Mouse (Mus musculus): ENCODE measurements around the gene Olfr1052.
"Not testable (repeated sequence)": the region's sequence is repeated elsewhere in the genome, so short reads cannot be mapped to it uniquely, and the experiment has no call there.

Olfr1052 gene

DNA sequence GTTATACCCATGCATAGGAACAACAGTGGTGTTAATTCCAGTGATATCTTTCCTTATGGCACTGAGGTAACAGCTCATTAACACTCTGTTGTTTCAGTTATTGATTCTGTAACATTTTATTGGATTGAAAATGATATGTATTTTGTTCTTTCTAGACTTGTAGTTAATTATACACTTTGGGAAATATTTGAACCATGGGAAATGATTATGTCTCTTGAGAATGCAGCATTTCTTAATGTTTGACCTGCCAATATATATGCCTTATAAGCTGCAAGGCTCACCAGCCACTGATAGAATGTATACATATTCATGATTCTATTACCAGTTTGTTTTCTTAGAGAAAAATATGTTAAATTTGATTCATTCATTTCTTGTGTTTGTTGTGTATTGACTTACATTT is at the start of gene Olfr1052:
Gene Olfr1052 (plus strand): TSS at position 301 of the 400 bp plus-strand sequence.
- DNase-seq (ENCODE audit: low read depth), result no peak

- not testable (repeated sequence) for DNase-seq (ENCODE audit: low read depth)
These were observed 34.0 kb upstream of the Olfr1052 start, which contains the start of gene Olfr1049 for GRCm38 (mm10) chr2:86258228-86258627. Olfr1049 (minus strand) TSS chr2:86258328.

GRCm38 (mm10) chr2:86278988-86279387 is 13.3 kb upstream of the Olfr1052 start, which contains the start of gene Olfr1051:
Olfr1051 (minus strand) TSS chr2:86279088.
- not testable (repeated sequence) for DNase-seq (ENCODE audit: low read depth)

GRCm38 (mm10) chr2:86315184-86315583 is 22.9 kb downstream of the Olfr1052 start, which contains the start of gene Olfr1053:
Olfr1053 (minus strand) TSS chr2:86315284.
- no peak for DNase-seq (ENCODE audit: low read depth)

GRCm38 (mm10) chr2:86335333-86335732 is 43.1 kb downstream of the Olfr1052 start, which contains the start of gene Olfr1054:
Olfr1054 (minus strand) TSS chr2:86335433.
- no peak for DNase-seq (ENCODE audit: low read depth)

Measured in 416B (cell line).